Mouse (Mus musculus) adrenal gland, postnatal 10 days (tissue): ENCODE results near the gene Ccnk. TPM values are rescaled to one million over a fixed set of nuclear protein-coding genes. Genes with fewer than 3 reads are reported as not detected.

ENCODE experiments used
- DNase-seq: peaks from one replicate; pipeline ENCODE4 v3.0.0; 2021; ENCODE audit warnings: mixed read lengths
- total RNA-seq, 2 experiments: library from RNA; stranded (reverse); gene quantifications; 2 replicates each; pipeline ENCODE4 v1.2.3; 2021

Ccnk gene
- total RNA-seq, 2 experiments from 2014 or later = 30.0 to 30.7 TPM

DNA sequence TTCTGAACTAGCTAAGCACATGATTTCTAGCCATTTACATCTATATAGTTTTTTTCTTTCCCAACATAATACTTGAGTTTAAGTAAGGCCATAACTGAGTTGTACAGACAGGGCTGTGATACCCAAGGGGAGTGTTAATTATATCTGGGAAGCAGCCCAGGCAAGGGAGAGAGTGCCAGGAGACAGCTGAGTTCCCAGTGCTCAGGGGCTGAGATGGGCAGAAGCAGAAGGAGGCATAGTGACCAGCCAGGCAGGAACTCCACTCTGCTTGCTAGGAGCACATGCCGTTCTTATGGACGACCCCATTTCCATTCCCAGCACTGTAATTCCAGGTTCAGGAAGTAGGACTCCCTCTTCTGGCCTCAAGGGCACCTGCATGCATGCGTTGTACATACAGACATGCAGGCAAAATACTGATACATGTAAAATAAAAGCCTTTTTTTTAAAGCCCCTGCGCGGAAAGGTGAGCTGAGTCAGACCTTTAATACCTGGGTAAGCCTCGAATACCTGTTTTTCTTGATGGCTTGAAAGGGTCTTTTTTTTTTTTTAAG lies 8.2 kb downstream of the Ccnk start:
- peak; percentile 40 for DNase-seq

DNA sequence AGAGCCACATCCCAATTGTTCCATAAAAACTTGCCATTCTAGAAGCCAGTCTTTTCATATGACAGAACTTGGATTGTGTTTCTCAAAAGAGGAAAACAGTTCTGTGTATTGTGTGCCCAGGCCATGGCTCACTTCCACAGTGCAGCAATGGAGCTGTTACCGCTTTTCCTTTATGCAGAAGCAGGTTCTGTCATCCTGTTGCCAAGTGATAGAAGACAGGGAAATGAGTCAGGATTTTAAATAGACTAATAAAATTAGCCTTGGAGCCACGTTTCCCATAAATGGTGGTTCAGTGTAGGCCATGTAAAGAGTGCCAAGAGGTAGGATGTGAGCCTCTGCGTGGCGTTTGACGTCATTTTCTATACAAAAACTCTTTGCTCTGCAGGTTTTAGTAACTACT lies 14.5 kb downstream of the Ccnk start:
- no peak for DNase-seq

DNA sequence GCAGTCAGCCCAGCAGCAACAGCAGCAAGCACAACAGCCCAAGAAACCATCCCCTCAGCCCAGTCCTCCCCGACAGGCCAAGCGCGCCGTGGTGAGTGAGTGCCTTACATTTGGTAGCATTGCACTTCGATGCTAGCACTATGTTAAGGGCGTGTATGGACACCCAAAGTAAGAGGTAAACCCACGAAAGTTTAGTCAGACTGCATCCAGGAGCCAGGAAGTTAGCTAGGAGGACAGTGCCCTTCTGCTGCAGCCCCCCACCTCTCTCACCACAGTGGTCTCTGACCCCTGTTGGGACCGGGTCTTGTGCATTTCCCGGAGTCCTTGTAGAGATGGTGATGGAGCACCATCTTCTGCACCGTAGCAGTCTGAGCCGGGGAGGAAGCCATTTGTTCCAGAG lies 16.4 kb downstream of the Ccnk start:
- DNase-seq = no peak

DNA sequence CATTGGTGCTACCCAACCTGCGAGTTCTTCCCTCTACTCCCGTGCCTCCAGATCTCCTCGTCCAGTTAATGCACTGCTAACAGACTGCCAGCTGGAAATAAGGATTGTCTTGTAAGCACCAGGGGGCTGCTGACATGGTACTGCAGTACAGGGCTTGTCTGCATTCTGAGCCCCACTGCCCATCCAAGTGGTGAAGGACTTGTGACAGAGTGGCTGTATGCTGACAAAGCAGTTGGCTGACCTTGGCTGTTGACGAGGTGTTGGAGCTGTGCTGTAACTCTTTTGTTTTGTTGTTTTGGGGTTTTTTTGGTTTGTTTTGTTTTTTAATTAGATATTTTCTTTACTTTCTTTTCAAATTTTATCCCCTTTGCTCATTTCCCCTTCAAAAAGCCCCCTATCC lies 19.1 kb downstream of the Ccnk start:
- no peak for DNase-seq

DNA sequence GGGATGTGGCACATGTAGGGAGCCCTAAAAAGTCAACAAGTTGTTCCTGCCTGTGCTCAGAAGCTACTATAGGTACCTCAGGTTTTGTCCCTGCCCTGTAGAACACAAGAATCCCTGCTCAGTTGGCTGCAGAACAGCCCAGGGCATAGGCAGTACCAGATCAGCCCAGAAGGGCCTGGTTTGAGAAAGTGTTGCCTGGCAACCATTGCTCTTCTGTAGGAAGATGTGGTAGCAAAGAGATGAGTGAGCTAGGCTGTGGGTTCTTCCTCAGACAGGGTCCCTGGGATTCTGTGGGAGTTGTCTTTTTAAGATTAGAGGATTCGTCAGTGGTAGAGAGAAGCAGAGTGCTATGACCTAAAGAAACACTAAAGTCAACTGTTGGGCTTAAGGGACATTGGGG lies 20.7 kb downstream of the Ccnk start:
- DNase-seq = no peak

DNA sequence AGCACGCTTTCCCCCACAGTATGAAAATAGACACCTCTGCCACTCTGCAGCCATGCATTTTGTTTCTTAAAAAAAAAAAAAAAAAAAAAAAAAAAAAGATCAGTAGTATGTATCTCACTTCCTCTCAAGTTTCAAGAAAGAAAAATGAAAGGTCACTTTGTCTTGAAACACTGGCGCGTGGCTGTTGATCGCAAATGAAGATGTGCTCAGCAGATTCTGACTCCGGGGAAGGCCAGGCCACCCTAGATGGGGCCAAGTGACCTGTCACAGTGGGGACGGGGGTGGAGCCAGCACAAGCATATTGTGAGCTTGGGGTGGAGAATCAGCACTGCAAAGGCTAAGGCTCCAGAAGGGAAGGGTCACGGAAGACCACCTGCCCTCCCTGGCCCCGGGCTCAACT lies 24.5 kb downstream of the Ccnk start:
- DNase-seq = no peak

DNA sequence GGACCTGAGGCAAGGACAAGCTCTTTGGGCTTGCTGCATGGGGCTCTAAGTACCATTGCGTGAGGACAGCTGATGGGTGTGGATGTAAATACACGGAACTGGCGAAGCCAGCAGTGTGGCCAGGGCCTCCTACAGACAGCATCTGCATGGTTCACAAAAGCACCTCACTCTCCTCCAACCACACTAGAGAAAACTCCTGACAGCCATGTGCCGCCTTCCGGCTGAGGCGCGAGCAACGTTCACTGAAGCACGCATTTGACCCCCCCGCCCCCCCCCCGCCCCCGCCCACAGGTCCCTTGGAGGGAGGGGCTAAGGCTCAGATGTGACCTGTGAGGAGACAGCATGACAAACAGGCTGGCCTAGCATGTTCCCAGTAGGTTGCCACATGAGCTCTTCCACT lies 25.6 kb downstream of the Ccnk start:
- DNase-seq = no peak

DNA sequence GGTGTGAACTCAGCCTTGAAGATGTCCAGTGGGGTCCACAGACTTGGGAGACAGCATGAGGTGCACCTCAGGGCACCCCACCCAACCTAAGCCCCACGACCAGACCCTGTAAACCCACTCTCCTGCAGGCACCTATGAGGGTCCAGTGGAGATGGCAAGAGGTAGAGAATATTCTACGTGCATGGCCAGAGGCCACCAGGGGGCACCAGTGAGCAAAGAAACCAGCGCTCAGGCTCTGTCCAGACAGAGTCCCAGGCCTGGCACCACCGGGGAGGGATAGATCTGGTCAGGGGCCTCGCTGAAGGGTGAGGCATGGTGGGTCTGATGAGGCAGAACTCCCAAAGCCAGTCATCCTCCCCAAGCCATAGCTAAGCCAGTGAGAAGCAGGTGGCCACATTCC lies 27.3 kb downstream of the Ccnk start:
- peak; percentile 90 for DNase-seq

DNA sequence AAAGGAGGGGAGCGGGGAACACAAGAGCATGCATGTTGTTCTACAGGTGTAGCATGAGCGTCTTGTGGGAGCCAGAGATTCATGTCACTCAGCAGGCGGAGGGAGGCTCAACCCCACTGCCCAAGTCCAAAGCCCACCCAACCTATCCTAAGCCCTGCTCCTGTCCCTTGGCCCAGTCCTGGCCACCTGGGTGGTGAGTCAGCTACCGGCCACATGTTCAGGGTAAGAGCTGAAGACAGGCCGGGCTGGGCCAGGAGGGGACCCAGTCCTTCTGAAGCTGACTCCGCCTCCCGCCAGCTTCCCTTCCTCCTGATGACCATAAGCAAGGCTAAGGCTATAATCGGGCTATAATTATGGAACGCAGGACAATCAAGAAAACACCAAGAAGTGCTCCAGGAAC lies 28.8 kb downstream of the Ccnk start:
- DNase-seq = no peak

DNA sequence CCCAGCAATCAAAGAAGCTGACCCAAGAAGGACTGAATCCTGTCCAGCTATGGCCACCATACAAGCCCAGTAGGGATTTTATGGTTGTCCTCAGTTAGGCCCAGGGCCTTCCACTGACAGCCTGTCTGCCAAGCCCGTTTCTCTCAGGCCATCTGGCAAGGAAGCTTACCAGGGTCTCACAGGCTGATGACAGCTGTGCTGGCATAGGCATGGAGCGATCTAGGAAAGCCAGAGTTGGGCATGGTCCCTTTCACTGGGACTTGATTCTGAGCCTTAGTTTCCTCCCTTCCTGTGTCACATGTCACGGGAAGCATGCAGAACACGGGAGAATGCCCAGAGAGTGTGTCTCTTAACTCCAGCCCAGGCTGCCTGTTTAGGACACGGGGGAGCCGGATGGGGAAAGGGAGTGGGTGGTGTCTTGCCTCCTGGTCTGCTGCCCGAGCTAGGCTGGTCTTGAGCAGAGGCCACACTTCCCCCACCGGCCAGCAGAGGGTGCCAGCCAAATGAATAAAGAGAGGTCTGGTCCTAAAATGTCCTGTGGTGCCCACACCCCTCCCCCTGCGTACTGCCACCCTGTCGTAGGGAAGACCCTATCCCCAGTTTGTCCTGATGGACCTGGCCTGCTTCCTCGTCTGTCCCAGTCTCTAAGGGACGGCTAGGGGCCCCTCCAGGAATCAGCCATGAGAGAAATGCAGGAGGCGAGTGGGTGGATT lies 29.5 kb downstream of the Ccnk start:
- peak; percentile 85 for DNase-seq

DNA sequence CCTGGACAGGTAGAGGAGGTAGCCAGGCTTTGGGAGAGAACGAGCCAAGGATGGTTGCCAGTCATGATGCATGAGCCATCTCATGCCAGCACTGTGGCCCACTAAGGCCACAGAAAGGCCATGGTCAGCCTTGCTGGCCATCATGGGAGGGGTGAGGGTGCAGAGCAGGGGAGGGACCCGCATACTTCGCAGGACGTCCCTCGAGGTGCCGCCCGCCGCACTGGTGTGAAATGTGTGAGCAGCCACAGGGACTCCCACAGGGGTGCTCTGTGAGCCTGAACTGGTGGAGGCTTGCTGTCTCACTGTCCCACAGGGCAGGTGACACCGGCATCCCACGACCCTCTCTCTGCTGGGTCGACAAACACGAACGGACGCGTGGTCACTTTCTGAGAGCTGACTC lies 31.2 kb downstream of the Ccnk start:
- no peak for DNase-seq

DNA sequence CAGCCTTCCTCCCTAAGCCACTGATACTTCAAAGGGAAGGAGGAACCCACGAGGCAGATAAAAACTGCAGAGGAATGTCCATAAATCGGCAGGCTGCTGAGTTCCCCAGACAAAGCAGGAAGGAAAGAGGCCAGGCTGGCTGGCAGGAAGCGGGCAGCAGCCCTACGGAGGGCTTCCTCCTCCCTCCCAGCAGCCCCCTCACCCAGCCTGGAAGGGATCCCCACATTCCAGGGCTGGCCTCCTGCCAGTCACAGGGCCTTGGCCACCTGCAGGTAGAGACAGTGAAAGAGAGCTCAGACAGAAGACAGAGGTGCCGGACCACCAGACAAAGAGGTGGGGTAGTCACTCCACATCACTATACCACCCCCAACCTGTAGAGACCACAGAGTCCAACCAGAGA lies 32.7 kb downstream of the Ccnk start:
- no peak for DNase-seq

DNA sequence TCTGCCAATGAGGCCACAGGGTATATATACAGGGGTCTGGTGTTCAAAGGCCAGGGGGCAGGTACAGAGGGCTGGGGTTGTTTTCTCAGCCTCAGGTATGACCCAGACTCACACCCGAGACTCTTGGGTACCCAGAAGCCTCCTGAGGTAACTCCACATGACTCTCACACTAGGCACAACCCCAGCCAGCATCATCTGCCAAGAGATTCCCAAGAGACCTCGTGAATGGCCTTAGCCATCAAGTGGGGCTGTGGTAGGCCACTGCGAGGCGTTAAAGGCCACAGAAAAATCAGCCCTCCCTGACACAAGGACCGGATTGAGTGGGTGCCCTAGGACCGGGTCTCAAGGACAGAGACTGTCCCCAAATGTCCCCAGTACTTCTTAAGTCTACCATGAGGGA lies 33.1 kb downstream of the Ccnk start:
- DNase-seq = peak; percentile 60

DNA sequence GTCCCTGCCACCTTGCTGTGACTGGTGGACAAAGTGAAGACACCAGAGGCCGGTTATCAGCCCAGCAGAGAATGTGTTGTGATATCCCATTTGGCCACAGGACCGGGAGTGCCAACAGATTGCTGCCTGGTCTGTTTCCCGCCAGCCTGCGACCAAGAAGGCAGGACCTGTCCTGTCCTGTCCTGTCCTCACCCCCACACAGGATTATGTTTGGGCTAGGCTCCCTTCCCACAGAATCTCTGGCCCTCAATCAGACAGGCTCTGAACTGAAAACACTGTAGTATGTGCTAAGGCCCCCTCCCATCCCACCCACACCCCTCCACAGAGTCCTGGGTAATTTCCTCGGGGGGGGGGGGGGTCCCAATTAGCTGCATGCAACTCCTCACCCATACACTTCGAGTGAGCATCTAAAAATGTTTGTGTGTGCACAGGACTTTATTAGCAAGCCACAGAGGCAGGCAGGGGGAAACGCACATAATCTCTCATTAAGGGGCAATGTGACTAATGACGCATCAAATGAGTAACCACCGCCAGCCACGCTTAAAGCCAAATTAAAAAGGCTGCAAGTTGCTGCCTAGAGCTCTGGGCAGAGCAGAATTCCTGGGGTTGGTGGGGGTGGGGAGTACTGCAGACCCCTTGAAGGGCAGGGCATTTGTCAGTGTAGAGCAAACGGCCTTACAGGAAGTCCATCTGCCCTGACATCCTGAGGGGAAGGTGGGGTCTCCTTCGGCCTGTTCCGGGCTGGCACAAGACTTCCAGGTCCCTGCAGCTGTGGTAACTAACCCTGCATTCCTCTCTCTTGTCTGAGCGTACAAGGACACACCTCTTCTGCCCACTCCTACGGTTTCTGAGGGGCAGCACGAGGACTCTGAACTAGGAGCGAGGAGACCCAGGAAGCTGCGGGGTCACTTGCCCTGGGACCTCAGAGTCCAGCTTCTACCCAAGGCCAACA lies 34.0 kb downstream of the Ccnk start:
- no peak for DNase-seq

DNA sequence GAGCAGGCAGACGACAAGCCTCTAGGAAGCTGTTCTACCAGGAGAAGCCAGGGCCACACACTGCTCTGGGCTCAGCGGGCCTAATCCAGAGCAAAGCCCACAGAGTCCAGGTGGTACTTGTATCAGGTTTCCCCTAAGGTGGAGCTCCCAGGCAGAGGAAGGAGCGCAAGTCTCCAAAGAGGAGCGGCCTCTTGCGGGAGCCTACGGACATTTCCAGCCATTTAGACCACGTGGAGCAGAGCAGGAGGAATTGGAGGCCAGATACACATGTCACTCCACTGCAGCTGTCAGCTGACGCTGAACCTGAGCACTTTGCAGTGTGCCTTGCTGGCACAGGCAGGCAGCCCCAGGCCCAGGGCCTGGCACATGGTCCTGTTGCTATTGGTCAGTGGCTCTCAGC lies 35.7 kb downstream of the Ccnk start:
- no peak for DNase-seq

DNA sequence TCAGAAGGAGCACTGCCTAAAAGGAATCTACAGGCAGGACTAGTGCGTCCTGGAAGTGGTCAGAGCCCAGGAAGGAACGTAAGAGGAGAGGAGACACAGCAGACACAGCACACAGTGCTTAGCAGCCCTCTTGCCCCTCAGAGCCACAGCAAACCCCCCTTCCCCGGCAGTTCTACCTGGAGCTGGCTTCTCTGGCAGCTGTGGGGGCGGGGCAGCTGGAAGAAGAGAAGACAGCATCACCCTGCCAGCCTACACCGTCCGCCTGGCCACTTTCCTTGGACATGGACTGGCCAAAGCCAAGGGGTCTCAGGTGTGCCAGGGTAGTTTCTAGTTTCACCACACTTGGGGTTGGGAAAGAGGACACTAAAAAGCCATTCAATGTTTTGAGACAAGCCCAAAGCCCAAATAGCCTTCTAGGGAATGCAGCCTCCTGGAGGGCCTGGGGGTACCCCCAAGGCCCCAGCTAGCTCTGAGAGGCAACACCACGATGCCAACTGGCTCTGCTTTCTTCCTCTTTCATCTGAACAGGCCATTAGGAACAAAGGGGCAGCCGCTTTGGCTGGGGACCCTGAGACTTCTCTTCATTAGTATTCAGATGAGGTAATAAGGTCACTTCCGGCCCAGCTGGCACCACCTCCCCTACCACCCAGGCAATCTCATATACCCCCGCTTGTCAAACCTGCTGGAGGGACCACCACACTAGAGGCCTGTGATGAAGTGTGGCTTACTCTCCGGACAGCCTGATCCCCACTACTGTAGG lies 37.4 kb downstream of the Ccnk start:
- DNase-seq = no peak

DNA sequence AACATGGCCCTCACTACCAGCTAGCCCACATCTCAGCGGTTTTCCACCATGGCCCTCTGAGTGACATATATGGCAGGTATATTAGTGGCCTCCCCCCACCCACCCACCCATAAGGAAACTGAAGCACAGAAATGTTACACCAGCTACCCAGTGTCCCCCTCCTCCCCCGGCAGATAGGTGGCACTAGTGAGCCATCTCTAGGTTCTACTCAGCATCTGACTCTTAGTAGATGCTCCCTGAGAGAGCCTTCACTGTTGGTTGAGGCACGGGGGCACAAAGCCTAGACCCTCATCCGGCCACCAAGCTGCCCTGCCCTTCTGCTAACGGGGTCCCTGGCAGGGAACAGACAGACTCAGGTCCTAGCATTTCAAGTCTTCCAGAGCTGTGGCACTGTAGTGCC lies 38.2 kb downstream of the Ccnk start:
- peak; percentile 80 for DNase-seq

DNA sequence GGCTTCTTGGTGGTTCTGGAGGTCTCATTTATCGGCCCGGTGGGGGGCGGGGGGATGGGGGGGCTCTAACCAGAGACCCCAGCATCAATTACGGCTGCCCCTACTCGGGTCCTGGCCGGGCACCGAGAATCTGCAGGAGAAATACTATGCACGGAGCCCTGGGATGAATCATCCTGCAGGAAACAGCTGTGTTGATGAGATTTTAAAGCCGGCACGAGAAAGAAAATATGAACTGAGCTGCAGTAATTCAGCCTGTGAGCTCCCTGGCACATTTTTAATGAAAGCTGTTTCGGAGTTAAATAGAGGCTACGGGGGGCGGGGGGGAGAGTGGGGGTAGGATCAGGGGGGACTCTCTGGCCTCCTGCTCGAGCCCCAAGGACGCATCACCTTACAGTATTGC lies 39.8 kb downstream of the Ccnk start:
- DNase-seq = no peak

DNA sequence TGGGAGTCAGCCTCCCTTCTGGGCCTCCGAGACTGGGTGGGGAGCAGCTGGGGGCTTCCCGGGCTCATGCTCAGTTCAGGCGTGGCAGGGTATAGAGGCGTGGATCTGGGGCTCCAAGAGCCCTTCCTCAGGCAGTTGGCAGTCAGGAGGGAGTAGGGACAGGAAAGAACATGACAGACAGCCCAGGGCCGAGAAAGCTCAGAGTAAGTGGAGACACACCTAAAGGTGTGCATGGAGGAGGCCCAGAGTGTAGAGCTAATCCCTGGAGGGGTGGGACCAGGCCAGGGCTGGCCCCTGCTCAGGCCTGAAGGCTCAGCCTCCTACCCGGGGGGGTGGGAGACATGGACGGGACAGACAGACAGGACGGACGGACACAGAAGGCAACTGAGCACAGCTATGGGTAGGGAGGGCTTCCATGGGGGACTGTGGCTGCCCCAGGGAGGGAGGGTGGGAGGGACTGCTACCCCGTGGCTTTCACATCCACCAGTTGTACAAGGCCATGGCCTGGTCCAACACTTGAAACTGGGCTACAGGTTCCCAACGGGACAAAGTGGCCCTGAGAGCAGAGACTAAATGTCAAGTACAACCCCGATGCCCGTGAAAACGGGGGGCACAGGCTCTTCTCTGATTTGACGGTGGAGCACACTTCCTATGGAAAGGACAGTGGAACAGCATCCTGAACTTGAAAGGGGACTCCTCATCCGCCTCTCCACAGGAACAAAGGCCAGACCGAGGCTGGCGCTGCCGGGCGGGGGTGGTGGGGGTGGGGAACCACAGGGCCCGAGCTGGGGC lies 40.6 kb downstream of the Ccnk start:
- no peak for DNase-seq

DNA sequence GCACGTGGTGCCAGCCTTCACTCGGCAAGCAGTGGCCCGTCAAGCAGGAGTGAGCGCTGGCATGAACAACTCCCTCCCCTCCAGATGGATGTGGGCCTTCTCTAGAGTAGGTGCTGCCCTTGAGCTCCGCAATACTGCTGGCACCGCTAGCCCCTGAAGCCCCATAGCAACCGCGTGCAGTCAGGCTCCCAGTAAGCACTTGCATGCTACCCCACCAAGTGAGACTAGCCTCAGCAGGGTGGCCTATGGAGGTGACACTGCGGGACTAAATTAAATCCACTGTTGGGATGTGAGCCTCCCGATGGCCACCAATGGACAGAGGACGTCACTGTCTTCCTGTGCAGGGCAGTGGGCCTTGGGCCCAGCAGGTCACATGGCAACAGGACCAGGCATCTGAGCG lies 41.2 kb downstream of the Ccnk start:
- no peak for DNase-seq

DNA sequence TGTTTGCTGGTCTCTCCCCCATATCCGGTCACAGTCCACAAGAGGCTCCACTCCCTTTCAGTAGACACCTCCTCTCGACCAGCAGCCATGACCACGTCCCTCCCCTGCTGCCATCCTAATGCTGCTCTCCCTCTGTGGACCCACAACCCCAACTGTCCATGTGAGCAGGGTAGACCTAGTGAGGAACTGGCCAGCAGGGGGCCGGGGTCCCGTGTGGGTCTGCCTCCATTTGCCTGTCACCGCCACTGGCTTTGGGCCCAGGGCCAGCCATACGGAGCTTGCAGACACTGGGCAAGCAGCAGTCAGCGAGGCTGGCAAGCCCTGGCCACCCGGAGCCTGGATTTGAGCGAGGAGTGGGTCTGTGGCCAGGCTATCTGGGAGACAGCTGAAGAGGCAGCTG lies 41.8 kb downstream of the Ccnk start:
- DNase-seq = no peak

DNA sequence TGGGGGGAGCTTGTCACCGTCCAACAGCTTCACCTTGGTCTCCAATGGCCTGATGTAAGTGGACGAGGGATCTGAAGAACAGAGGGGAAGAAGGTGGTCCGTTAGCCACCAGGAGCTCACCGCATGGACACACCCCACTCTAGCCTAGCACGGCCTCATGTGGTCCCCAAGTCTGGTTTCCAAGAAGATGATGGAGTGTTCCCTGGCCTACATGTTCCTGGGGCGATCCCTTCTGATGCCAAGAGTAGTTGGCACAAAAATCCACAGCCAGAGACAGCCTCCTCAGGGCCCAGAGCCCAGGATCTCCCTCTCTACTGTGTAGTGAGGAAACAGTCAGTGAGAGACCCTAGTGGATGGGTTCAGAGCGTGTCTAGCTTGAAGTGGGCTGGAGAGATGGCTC lies 42.3 kb downstream of the Ccnk start:
- DNase-seq = no peak
